Mouse (Mus musculus): ENCODE data around the gene Psma6. TPM values are rescaled to one million over a fixed set of nuclear protein-coding genes. Genes with fewer than 3 reads are reported as not detected.

Gene Psma6
- polyA plus RNA-seq, 1 experiment from 2014 or later: 473 TPM

Other genes starting within 250 kb of the Psma6 start
- 51.5 and 56.7 TPM in 2 replicates for gene Srp54b, start 229.1 kb upstream of the Psma6 start, polyA plus RNA-seq (2014; fragmentation: Nextera tagmentation; extraction: Ambion mirVana)
- gene 1700047I17Rik2, start 184.6 kb upstream of the Psma6 start, polyA plus RNA-seq (2014; fragmentation: Nextera tagmentation; extraction: Ambion mirVana): 2.3 and 3.8 TPM in 2 replicates
- gene Srp54c, start 154.1 kb upstream of the Psma6 start, polyA plus RNA-seq (2014; fragmentation: Nextera tagmentation; extraction: Ambion mirVana): 62.8 and 71.1 TPM in 2 replicates
- gene 1110008L16Rik, start 84.6 kb upstream of the Psma6 start, polyA plus RNA-seq (2014; fragmentation: Nextera tagmentation; extraction: Ambion mirVana): 14.0 and 17.9 TPM in 2 replicates
- 20.3 and 21.0 TPM in 2 replicates for gene Ppp2r3c, start 81.2 kb upstream of the Psma6 start, polyA plus RNA-seq (2014; fragmentation: Nextera tagmentation; extraction: Ambion mirVana)
- gene Nfkbia, start 108.4 kb downstream of the Psma6 start, polyA plus RNA-seq (2014; fragmentation: Nextera tagmentation; extraction: Ambion mirVana): 69.0 and 75.2 TPM in 2 replicates
- not detected in 2 replicates for gene Aldoart2, start 181.0 kb downstream of the Psma6 start, polyA plus RNA-seq (2014; fragmentation: Nextera tagmentation; extraction: Ambion mirVana)
- gene Insm2, start 215.2 kb downstream of the Psma6 start, polyA plus RNA-seq (2014; fragmentation: Nextera tagmentation; extraction: Ambion mirVana): 0.08 and 0.09 TPM in 2 replicates